Mouse (Mus musculus) limb, embryonic 14.5 days (tissue): ENCODE measurements around the gene Tnc. TPM values are rescaled to one million over a fixed set of nuclear protein-coding genes. Genes with fewer than 3 reads are reported as not detected.
A peak's percentile ranks its signal among the peaks of the same experiment; 100 is the strongest.

Experiments
- ATAC-seq: fragments of 200-750 bp; cut with Nextera tagmentation; 2 replicates; pipeline ENCODE4 v1.8.0; 2017; ENCODE audit warnings: low read depth, moderate number of reproducible peaks, moderate TSS enrichment; ENCODE audit not compliant: low FRiP score
- DNase-seq: peaks from one replicate; pipeline ENCODE4 v3.0.0-alpha.2; 2015; ENCODE audit warnings: low spot score
- H3K27ac ChIP-seq: fragments of 300-500 bp; sonication (generic); replicated peaks from 2 replicates; pipeline ENCODE4 v1.5.1; 2014; ENCODE audit warnings: low read depth, mild to moderate bottlenecking, low read length, moderate library complexity, mixed read lengths
- H3K27me3 ChIP-seq: fragments of 300-500 bp; sonication (generic); 2 replicates; pipeline ENCODE4 v1.6.1; 2014; ENCODE audit warnings: low read length, mixed read lengths; ENCODE audit not compliant: control insufficient read depth, insufficient read depth
- H3K36me3 ChIP-seq: fragments of 300-500 bp; sonication (generic); 2 replicates; pipeline ENCODE4 v1.6.1; 2014; ENCODE audit warnings: mild to moderate bottlenecking, low read length, moderate library complexity, mixed read lengths; ENCODE audit not compliant: control insufficient read depth, insufficient read depth
- H3K4me1 ChIP-seq: fragments of 300-500 bp; sonication (generic); 2 replicates; pipeline ENCODE4 v1.6.1; 2014; ENCODE audit warnings: antibody characterized with exemption, low read length, mixed read lengths; ENCODE audit not compliant: control insufficient read depth, insufficient read depth
- H3K4me2 ChIP-seq: fragments of 300-500 bp; sonication (generic); replicated peaks from 2 replicates; pipeline ENCODE4 v1.6.1; 2014; ENCODE audit warnings: low read depth, mild to moderate bottlenecking, low read length, moderate library complexity; ENCODE audit not compliant: severe bottlenecking
- H3K4me3 ChIP-seq: fragments of 300-500 bp; sonication (generic); replicated peaks from 2 replicates; pipeline ENCODE4 v1.5.1; 2014; ENCODE audit warnings: low read length
- H3K9ac ChIP-seq: fragments of 300-500 bp; sonication (generic); 2 replicates; pipeline ENCODE4 v1.6.1; 2014; ENCODE audit warnings: mild to moderate bottlenecking, low read depth, low read length, moderate library complexity; ENCODE audit not compliant: severe bottlenecking
- H3K9me3 ChIP-seq: fragments of 300-500 bp; sonication (generic); 2 replicates; pipeline ENCODE4 v1.6.1; 2016; ENCODE audit warnings: low read length; ENCODE audit not compliant: control insufficient read depth
- POLR2A ChIP-seq: fragments of 200-500 bp; IDR thresholded peaks from 2 replicates; pipeline ENCODE4 v1.8.0; 2012; ENCODE audit warnings: inconsistent platforms, mild to moderate bottlenecking, moderate library complexity, borderline replicate concordance; ENCODE audit not compliant: insufficient read depth, insufficient read length; ENCODE audit errors: extremely low read depth
- WGBS: fragments of 180-500 bp; shearing (Covaris S2); extraction: QIAGEN DNeasy Blood & Tissue Kit; methylation state at CpG from one replicate; pipeline ENCODE4 v1.1.7; 2014; 5-methylcytosine and 5-hydroxymethylcytosine counted together
- polyA plus RNA-seq, 2 experiments: library from polyadenylated mRNA; depleted of rRNA in 1 of 2; stranded (reverse) in 1 of 2; unstranded in 1 of 2; fragments of >200 nt; fragmentation: Nextera tagmentation in 1 of 2; extraction: Ambion mirVana in 1 of 2; gene quantifications; 2 replicates each; pipeline versions ENCODE4 v1.2.1 to v1.2.3; 2012 to 2014

The Tnc gene
- polyA plus RNA-seq, 2 experiments: 58.2 to 73.8 TPM

DNA sequence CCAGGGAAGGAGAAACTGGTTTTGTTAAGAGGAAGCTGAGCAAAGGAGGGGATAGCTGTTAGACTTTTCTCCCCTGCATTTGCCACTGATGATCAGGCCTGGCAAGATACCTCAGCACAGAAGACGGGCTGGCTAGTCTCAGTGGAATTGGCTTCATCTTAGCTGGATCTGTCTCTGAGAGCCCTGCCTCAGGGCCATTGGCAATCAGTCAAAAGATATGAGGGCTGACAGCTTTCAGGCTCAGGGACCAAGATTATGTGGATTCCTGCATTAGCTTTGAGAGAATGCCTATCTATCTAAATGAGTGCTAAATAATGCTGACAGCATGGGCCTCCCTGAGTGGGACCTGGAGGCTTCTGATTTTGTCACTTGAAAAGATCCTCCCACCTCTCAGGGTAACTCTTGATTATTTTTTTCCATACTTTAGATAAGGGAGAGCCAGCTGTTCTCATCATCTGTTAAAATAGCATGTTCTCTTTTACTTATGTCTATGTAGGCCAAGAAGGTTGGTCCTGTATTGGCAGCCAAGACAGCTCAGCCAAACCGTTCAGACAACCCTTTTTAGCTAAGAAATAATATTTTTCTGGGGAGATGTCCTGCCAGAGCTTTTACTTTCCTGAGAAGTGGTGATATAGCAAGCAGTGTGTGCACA, 53.2 kb downstream of the Tnc start:
- Histone ChIP-seq H3K27me3 (no peaks in the 10 kb centered on the region), H3K36me3 (peaks cover 14% of the 10 kb centered on the region; the same call in 1 of the 2 replicates), H3K9ac (no peak overlapping the region), H3K27ac (no peak overlapping the region), H3K4me1 (no peaks in the 10 kb centered on the region), H3K4me2 (no peak overlapping the region), H3K4me3 (no peak overlapping the region), H3K9me3 (no peaks in the 10 kb centered on the region)
- 61% methylated on average over 2 of the region's 2 CpGs for WGBS
- DNase-seq: no peak
- TF ChIP-seq POLR2A: no peak
- ATAC-seq: no peak

DNA sequence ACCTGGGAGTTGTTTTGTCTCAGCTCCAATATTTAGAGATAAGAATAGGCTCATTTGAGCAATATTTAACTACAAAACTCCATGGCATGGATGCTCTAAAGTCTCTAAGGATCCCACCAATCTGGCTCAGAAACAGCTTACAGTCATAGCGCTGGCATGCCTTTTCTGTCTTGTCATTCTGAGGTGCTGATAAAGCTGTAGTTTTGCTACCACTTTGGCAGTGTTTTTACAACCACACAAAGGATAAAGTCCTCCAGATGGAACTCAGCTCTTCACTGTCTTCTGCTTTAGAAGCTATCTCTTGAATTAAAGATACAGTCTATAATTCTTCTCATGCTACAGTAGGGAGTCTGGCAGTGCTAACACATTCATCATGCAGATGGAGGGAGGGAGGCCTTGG, 56.6 kb downstream of the Tnc start:
- no peak for ATAC-seq
- H3K4me3 ChIP-seq: no peak overlapping the region
- H3K27ac ChIP-seq: no peak overlapping the region
- no peak for TF ChIP-seq POLR2A
- H3K9me3 ChIP-seq: no peaks in the 10 kb centered on the region
- peaks cover 9% of the 10 kb centered on the region; the same call in 1 of the 2 replicates for H3K36me3 ChIP-seq
- no peak overlapping the region for H3K9ac ChIP-seq
- H3K4me2 ChIP-seq: no peak overlapping the region
- no peaks in the 10 kb centered on the region for H3K4me1 ChIP-seq
- 94% methylated on average over 1 of the region's 1 CpGs for WGBS
- H3K27me3 ChIP-seq: no peaks in the 10 kb centered on the region
- DNase-seq: no peak

DNA sequence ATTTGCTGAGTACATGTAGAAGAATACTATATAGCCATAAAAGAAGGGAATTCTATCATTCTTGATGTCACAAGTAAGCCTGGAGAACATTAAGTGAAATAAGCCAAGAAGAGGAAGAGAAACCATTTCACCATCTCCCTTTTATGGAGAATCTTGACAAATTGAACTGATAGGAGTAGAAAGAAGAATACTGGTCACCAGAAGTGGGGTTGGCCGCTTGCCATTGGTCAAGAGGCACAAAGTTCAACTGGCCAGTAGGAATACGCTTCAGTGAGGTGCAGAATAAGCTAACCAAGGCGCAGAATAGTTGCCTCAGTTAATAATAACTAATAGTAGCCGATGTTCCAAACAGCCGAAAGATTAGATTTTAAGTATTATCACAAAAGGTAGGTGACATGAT, 58.7 kb downstream of the Tnc start:
- no peaks in the 10 kb centered on the region for H3K9me3 ChIP-seq
- no peak overlapping the region for H3K4me3 ChIP-seq
- H3K36me3 ChIP-seq: peaks cover under 1% of the 10 kb centered on the region; the same call in 1 of the 2 replicates
- H3K4me2 ChIP-seq: no peak overlapping the region
- no peak for TF ChIP-seq POLR2A
- ATAC-seq: no peak
- H3K27me3 ChIP-seq: no peaks in the 10 kb centered on the region
- DNase-seq: no peak
- H3K9ac ChIP-seq: no peak overlapping the region
- 93% methylated on average over 5 of the region's 5 CpGs for WGBS
- H3K27ac ChIP-seq: no peak overlapping the region
- H3K4me1 ChIP-seq: 0 out of 2 replicates have a peak, but pooled peaks cover 3% of the 10 kb centered on the region

DNA sequence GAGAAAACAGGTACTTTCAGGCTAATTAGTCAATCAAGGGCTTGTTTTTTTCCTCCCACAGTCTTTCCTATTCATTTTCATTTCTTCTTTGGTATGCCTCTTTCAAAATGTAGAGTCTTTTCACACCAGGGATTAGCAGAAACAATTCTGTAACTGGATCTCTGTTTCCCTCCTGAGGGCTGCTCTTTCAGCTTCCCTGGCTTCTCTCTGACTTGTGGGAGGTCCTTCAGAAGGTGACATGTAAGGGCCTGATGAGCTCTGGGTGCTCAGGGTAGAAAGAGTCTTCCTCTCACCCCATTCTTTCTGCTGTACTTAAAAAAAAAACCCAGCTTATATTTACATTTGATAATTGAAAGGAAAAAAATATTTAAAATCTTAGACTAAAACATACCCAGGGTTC, 60.2 kb downstream of the Tnc start:
- no peak overlapping the region for H3K4me3 ChIP-seq
- ATAC-seq (no peak), DNase-seq (no peak)
- H3K27me3 ChIP-seq: no peaks in the 10 kb centered on the region
- H3K4me2 ChIP-seq: no peak overlapping the region
- H3K9ac ChIP-seq: no peak overlapping the region
- H3K27ac ChIP-seq: no peak overlapping the region
- H3K9me3 ChIP-seq: no peaks in the 10 kb centered on the region
- TF ChIP-seq POLR2A: no peak
- H3K4me1 ChIP-seq: 0 out of 2 replicates have a peak, but pooled peaks cover 5% of the 10 kb centered on the region
- H3K36me3 ChIP-seq: peaks cover 4% of the 10 kb centered on the region; the same call in 1 of the 2 replicates

DNA sequence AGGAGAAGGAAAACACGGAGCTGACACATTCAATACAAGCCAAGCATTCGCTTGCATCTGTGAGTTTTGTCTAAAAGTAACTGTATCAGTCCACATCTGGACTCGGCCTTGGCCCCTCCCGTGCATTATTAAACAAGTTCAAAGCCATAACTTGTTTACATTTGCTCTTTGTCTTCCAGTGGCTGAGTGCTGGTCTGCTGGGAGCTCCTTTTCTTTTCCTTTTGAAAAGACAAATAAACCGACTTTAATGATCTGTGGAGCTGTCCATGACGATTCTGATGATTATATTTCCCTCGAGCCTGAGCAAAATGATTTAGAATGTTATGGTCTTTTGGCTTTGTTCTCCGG, 63.7 kb downstream of the Tnc start:
- WGBS: 41% methylated on average over 8 of the region's 8 CpGs
- no peak overlapping the region for H3K4me2 ChIP-seq
- H3K9ac ChIP-seq: no peak overlapping the region
- TF ChIP-seq POLR2A: no peak
- peaks cover 4% of the 10 kb centered on the region; the same call in 1 of the 2 replicates for H3K36me3 ChIP-seq
- DNase-seq (peak; percentile 41), ATAC-seq (0 out of 2 replicates have a peak, but pooled peaks have one; percentile 2)
- H3K4me3 ChIP-seq: no peak overlapping the region
- no peaks in the 10 kb centered on the region for H3K27me3 ChIP-seq
- 0 out of 2 replicates have a peak, but pooled peaks cover 5% of the 10 kb centered on the region for H3K4me1 ChIP-seq
- H3K27ac ChIP-seq: no peak overlapping the region
- H3K9me3 ChIP-seq: no peaks in the 10 kb centered on the region
